Mouse (Mus musculus): Measurements from ENCODE around the gene Kcnk5. TPM values are rescaled to one million over a fixed set of nuclear protein-coding genes. Genes with fewer than 3 reads are reported as not detected.
A peak's percentile ranks its signal among the peaks of the same experiment; 100 is the strongest.

The Kcnk5 gene
- total and polyA plus RNA-seq, 3 experiments = 8.7 to 12.5 (median 11.7) TPM

DNA sequence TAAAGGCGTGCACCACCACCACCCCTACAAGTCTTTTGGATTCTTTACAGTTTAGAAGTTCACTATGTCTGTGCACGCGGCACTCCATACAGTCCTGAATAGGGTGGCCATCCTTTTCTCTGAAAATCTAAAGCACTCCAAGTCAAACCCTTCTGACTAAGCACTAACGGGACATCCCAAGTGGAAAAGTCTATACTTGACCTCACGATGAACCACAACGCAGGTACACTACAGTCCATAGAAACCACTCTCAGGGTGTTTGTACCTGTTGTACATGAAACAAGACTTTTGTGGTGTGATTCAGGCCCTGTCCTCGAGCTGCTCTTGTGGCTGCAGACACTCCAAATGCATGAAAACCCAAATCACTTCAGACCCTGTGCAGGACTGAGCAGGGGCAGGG is 6.5 kb downstream of the Kcnk5 start:
- dilution Hi-C loops (cut with MboI; ENCODE audit: extremely low pct_ligation_motif_present, extremely low pct_unique_long_range_greater_than_20kb, low sequenced_read_pairs) = no loop called here
- H3K9ac ChIP-seq (ENCODE audit: insufficient read depth, low read depth) = no peak overlapping the region
- no peaks in the 10 kb centered on the region for H3K9me3 ChIP-seq (replicated peaks; ENCODE audit: low read length)
- no peaks in the 10 kb centered on the region for H3K27me3 ChIP-seq (replicated peaks)
- H3K79me2 ChIP-seq (replicated peaks; ENCODE audit: control insufficient read depth, extremely low read depth, insufficient read depth, poor library complexity, severe bottlenecking) = peaks cover 74% of the 10 kb centered on the region
- H3K4me1 ChIP-seq (ENCODE audit: control insufficient read depth in 1 of 2, insufficient read depth in 2 of 2) = peaks cover 28 to 80% of the 10 kb centered on the region in 2 experiments
- H3K4me2 ChIP-seq (ENCODE audit: insufficient read depth, low read depth, poor library complexity, severe bottlenecking) = 0 out of 2 replicates have a peak overlapping the region, but pooled peaks have one; percentile 41
- in situ Hi-C loops (cut with MboI; ENCODE audit: low pct_ligation_motif_present, low pct_unique_long_range_greater_than_20kb, low sequenced_read_pairs) = loop anchor here (5.0 kb wide), 1 partner anchor 53 kb away; no protein-coding TSS in a partner anchor
- H3K27ac ChIP-seq (ENCODE audit: insufficient read depth, low read depth) = peak overlapping the region; percentile 82
- no peak overlapping the region for H3K4me3 ChIP-seq (replicated peaks in 1 of 3; ENCODE audit: low read depth in 2 of 3, low read length in 2 of 3, poor library complexity in 1 of 3)
- H3K36me3 ChIP-seq (replicated peaks in 1 of 2; ENCODE audit: control insufficient read depth in 1 of 2, insufficient read depth in 1 of 2, low read length in 1 of 2) = peaks cover 0 to 17% of the 10 kb centered on the region in 2 experiments
- no peak for DNase-seq (ENCODE audit: extremely low read depth)
- TF ChIP-seq GABPA (IDR thresholded peaks at IDR 0.05; ENCODE audit: insufficient replicate concordance, low read depth, low read length) = no peak
- TF ChIP-seq CTCF (conservative IDR thresholded peaks at IDR 0.05 in 1 of 2, IDR thresholded peaks at IDR 0.05 in 1 of 2; ENCODE audit: low read depth in 2 of 2, low read length in 2 of 2) = no peak
- no peak for TF ChIP-seq MAZ (IDR thresholded peaks at IDR 0.05; ENCODE audit: low read depth, low read length)
- TF ChIP-seq ETS1 (conservative IDR thresholded peaks at IDR 0.05; ENCODE audit: low read depth, low read length) = no peak
- TF ChIP-seq CHD2 (IDR thresholded peaks at IDR 0.05; ENCODE audit: low read length) = 0 out of 2 replicates have a peak, but pooled peaks have one; percentile 8
- TF ChIP-seq PAX5 (IDR thresholded peaks at IDR 0.05; ENCODE audit: low read length) = no peak
- no peak for TF ChIP-seq ZMIZ1 (IDR thresholded peaks at IDR 0.05; ENCODE audit: low read depth, low read length)
- no peak for TF ChIP-seq UBTF (IDR thresholded peaks at IDR 0.05; ENCODE audit: low read depth, low read length)
- no peak for TF ChIP-seq BHLHE40 (IDR thresholded peaks at IDR 0.05; ENCODE audit: low read depth, low read length)
- TF ChIP-seq ZKSCAN1 (IDR thresholded peaks at IDR 0.05; ENCODE audit: borderline replicate concordance, low read depth, low read length) = no peak
- no peak for TF ChIP-seq JUND (conservative IDR thresholded peaks at IDR 0.05; ENCODE audit: low read depth, low read length)
- 0 out of 2 replicates have a peak, but pooled peaks have one; percentile 6 for TF ChIP-seq TCF12 (IDR thresholded peaks at IDR 0.05; ENCODE audit: low read depth, low read length)
- TF ChIP-seq KAT2A (IDR thresholded peaks at IDR 0.05; ENCODE audit: insufficient replicate concordance, low read length) = no peak
- peak; percentile 39; the same call in 1 of the 2 replicates for TF ChIP-seq EP300 (IDR thresholded peaks at IDR 0.05; ENCODE audit: low read length)
- TF ChIP-seq MYC (IDR thresholded peaks at IDR 0.05; ENCODE audit: low read depth, low read length) = no peak
- no peak for TF ChIP-seq E2F4 (IDR thresholded peaks at IDR 0.05; ENCODE audit: insufficient replicate concordance, low read depth, low read length)
- TF ChIP-seq MAFK (IDR thresholded peaks at IDR 0.05; ENCODE audit: insufficient replicate concordance, low read length) = no peak
- no peak for TF ChIP-seq MEF2A (IDR thresholded peaks at IDR 0.05; ENCODE audit: borderline replicate concordance, low read depth, low read length)
- TF ChIP-seq JUN (IDR thresholded peaks at IDR 0.05; ENCODE audit: insufficient read depth, low read depth, low read length) = no peak
- TF ChIP-seq POLR2AphosphoS2 (IDR thresholded peaks at IDR 0.05; ENCODE audit: low read depth, low read length) = no peak
- TF ChIP-seq USF2 (conservative IDR thresholded peaks at IDR 0.05; ENCODE audit: low read depth, low read length) = no peak
- no peak for TF ChIP-seq USF1 (IDR thresholded peaks at IDR 0.05; ENCODE audit: low read depth, low read length)

Measured in CH12.LX (cell line).